Mouse (Mus musculus): Measurements from ENCODE around the gene Snx19. TPM values are rescaled to one million over a fixed set of nuclear protein-coding genes. Genes with fewer than 3 reads are reported as not detected.

The Snx19 gene
- polyA plus RNA-seq, 1 experiment from 2014 or later, result 14.1 TPM

GRCm38 (mm10) chr9:30464661-30465060 is 37.8 kb downstream of the Snx19 start:
- Histone ChIP-seq H3K9me3 (replicated peaks; ENCODE audit: low read length) (no peaks in the 10 kb centered on the region), H3K9ac (ENCODE audit: low read depth, low read length) (no peak overlapping the region), H3K36me3 (ENCODE audit: insufficient read depth, low read length) (peaks cover 28% of the 10 kb centered on the region), H3K4me1 (replicated peaks; ENCODE audit: insufficient read depth, low read length) (no peaks in the 10 kb centered on the region), H3K4me3 (replicated peaks; ENCODE audit: low read depth, low read length) (no peak overlapping the region), H3K27ac (no peak overlapping the region; the same call in 1 of the 2 replicates), H3K4me2 (ENCODE audit: low read length) (no peak overlapping the region), H3K27me3 (ENCODE audit: insufficient read depth, low read length) (no peaks in the 10 kb centered on the region)
- ATAC-seq (replicated peaks; ENCODE audit: low FRiP score, low read depth) (no peak), DNase-seq (ENCODE audit: low spot score) (no peak)
- 78% methylated on average over 4 of the region's 4 CpGs for WGBS
- TF ChIP-seq CTCF (IDR thresholded peaks at IDR 0.05; ENCODE audit: low read depth), result no peak

- DNase-seq (ENCODE audit: low spot score) (no peak), ATAC-seq (replicated peaks; ENCODE audit: low FRiP score, low read depth) (no peak)
- Histone ChIP-seq H3K4me3 (replicated peaks; ENCODE audit: low read depth, low read length) (no peak overlapping the region), H3K27ac (no peak overlapping the region), H3K36me3 (ENCODE audit: insufficient read depth, low read length) (no peaks in the 10 kb centered on the region), H3K4me2 (ENCODE audit: low read length) (no peak overlapping the region), H3K27me3 (ENCODE audit: insufficient read depth, low read length) (no peaks in the 10 kb centered on the region), H3K9ac (ENCODE audit: low read depth, low read length) (no peak overlapping the region), H3K4me1 (replicated peaks; ENCODE audit: insufficient read depth, low read length) (no peaks in the 10 kb centered on the region), H3K9me3 (replicated peaks; ENCODE audit: low read length) (no peaks in the 10 kb centered on the region)
- whole genome bisulfite sequencing, result 51% methylated on average over 4 of the region's 4 CpGs
- no peak for TF ChIP-seq CTCF (IDR thresholded peaks at IDR 0.05; ENCODE audit: low read depth)
These were observed 53.1 kb downstream of the Snx19 start for GRCm38 (mm10) chr9:30480043-30480442.

GRCm38 (mm10) chr9:30480464-30480863 is 53.6 kb downstream of the Snx19 start:
- H3K27ac ChIP-seq, result no peak overlapping the region
- no peaks in the 10 kb centered on the region for H3K27me3 ChIP-seq (ENCODE audit: insufficient read depth, low read length)
- no peaks in the 10 kb centered on the region for H3K4me1 ChIP-seq (replicated peaks; ENCODE audit: insufficient read depth, low read length)
- WGBS, result 1% methylated on average over 6 of the region's 6 CpGs
- TF ChIP-seq CTCF (IDR thresholded peaks at IDR 0.05; ENCODE audit: low read depth), result peak; percentile 100
- ATAC-seq (replicated peaks; ENCODE audit: low FRiP score, low read depth), result peak; percentile 87
- no peak overlapping the region for H3K4me2 ChIP-seq (ENCODE audit: low read length)
- no peak overlapping the region for H3K9ac ChIP-seq (ENCODE audit: low read depth, low read length)
- H3K4me3 ChIP-seq (replicated peaks; ENCODE audit: low read depth, low read length), result no peak overlapping the region
- H3K36me3 ChIP-seq (ENCODE audit: insufficient read depth, low read length), result no peaks in the 10 kb centered on the region
- peak; percentile 98 for DNase-seq (ENCODE audit: low spot score)
- H3K9me3 ChIP-seq (replicated peaks; ENCODE audit: low read length), result no peaks in the 10 kb centered on the region

GRCm38 (mm10) chr9:30482116-30482515 is 55.2 kb downstream of the Snx19 start:
- no peaks in the 10 kb centered on the region for H3K4me1 ChIP-seq (replicated peaks; ENCODE audit: insufficient read depth, low read length)
- no peak overlapping the region for H3K9ac ChIP-seq (ENCODE audit: low read depth, low read length)
- H3K4me3 ChIP-seq (replicated peaks; ENCODE audit: low read depth, low read length), result no peak overlapping the region
- no peaks in the 10 kb centered on the region for H3K36me3 ChIP-seq (ENCODE audit: insufficient read depth, low read length)
- 91% methylated on average over 4 of the region's 4 CpGs for WGBS
- H3K27me3 ChIP-seq (ENCODE audit: insufficient read depth, low read length), result no peaks in the 10 kb centered on the region
- no peak for TF ChIP-seq CTCF (IDR thresholded peaks at IDR 0.05; ENCODE audit: low read depth)
- DNase-seq (ENCODE audit: low spot score), result no peak
- no peaks in the 10 kb centered on the region for H3K9me3 ChIP-seq (replicated peaks; ENCODE audit: low read length)
- H3K4me2 ChIP-seq (ENCODE audit: low read length), result no peak overlapping the region
- H3K27ac ChIP-seq, result no peak overlapping the region
- no peak for ATAC-seq (replicated peaks; ENCODE audit: low FRiP score, low read depth)

- Histone ChIP-seq H3K9me3 (replicated peaks; ENCODE audit: low read length) (no peaks in the 10 kb centered on the region), H3K27me3 (ENCODE audit: insufficient read depth, low read length) (no peaks in the 10 kb centered on the region), H3K36me3 (ENCODE audit: insufficient read depth, low read length) (no peaks in the 10 kb centered on the region), H3K27ac (no peak overlapping the region), H3K4me2 (ENCODE audit: low read length) (no peak overlapping the region), H3K9ac (ENCODE audit: low read depth, low read length) (no peak overlapping the region), H3K4me1 (replicated peaks; ENCODE audit: insufficient read depth, low read length) (no peaks in the 10 kb centered on the region), H3K4me3 (replicated peaks; ENCODE audit: low read depth, low read length) (no peak overlapping the region)
- DNase-seq (ENCODE audit: low spot score) (no peak), ATAC-seq (replicated peaks; ENCODE audit: low FRiP score, low read depth) (no peak)
- no peak for TF ChIP-seq CTCF (IDR thresholded peaks at IDR 0.05; ENCODE audit: low read depth)
- WGBS, result 79% methylated on average over 3 of the region's 3 CpGs
These were observed 57.3 kb downstream of the Snx19 start for GRCm38 (mm10) chr9:30484183-30484582.

GRCm38 (mm10) chr9:30485161-30485560 is 58.3 kb downstream of the Snx19 start:
- DNase-seq (ENCODE audit: low spot score) (no peak), ATAC-seq (replicated peaks; ENCODE audit: low FRiP score, low read depth) (no peak)
- no peak overlapping the region for H3K27ac ChIP-seq
- no peak for TF ChIP-seq CTCF (IDR thresholded peaks at IDR 0.05; ENCODE audit: low read depth)
- H3K36me3 ChIP-seq (ENCODE audit: insufficient read depth, low read length), result no peaks in the 10 kb centered on the region
- no peaks in the 10 kb centered on the region for H3K27me3 ChIP-seq (ENCODE audit: insufficient read depth, low read length)
- H3K9ac ChIP-seq (ENCODE audit: low read depth, low read length), result no peak overlapping the region
- no peak overlapping the region for H3K4me3 ChIP-seq (replicated peaks; ENCODE audit: low read depth, low read length)
- no peaks in the 10 kb centered on the region for H3K4me1 ChIP-seq (replicated peaks; ENCODE audit: insufficient read depth, low read length)
- H3K4me2 ChIP-seq (ENCODE audit: low read length), result no peak overlapping the region
- no peaks in the 10 kb centered on the region for H3K9me3 ChIP-seq (replicated peaks; ENCODE audit: low read length)
- 80% methylated on average over 2 of the region's 2 CpGs for WGBS

GRCm38 (mm10) chr9:30488384-30488783 is 61.5 kb downstream of the Snx19 start:
- no peaks in the 10 kb centered on the region for H3K36me3 ChIP-seq (ENCODE audit: insufficient read depth, low read length)
- no peak for DNase-seq (ENCODE audit: low spot score)
- H3K4me3 ChIP-seq (replicated peaks; ENCODE audit: low read depth, low read length), result no peak overlapping the region
- no peaks in the 10 kb centered on the region for H3K4me1 ChIP-seq (replicated peaks; ENCODE audit: insufficient read depth, low read length)
- 89% methylated on average over 1 of the region's 1 CpGs for WGBS
- H3K27ac ChIP-seq, result no peak overlapping the region
- H3K27me3 ChIP-seq (ENCODE audit: insufficient read depth, low read length), result no peaks in the 10 kb centered on the region
- no peak overlapping the region for H3K4me2 ChIP-seq (ENCODE audit: low read length)
- H3K9me3 ChIP-seq (replicated peaks; ENCODE audit: low read length), result no peaks in the 10 kb centered on the region
- ATAC-seq (replicated peaks; ENCODE audit: low FRiP score, low read depth), result no peak
- no peak for TF ChIP-seq CTCF (IDR thresholded peaks at IDR 0.05; ENCODE audit: low read depth)
- H3K9ac ChIP-seq (ENCODE audit: low read depth, low read length), result no peak overlapping the region

Measured in kidney, postnatal 0 days (tissue).